Mouse (Mus musculus) central nervous system, embryonic 18 days (tissue): ENCODE results near the gene Cfap99. TPM values are rescaled to one million over a fixed set of nuclear protein-coding genes. Genes with fewer than 3 reads are reported as not detected.

Experiments used
- polyA plus RNA-seq: library from polyadenylated mRNA; depleted of rRNA; stranded (reverse); fragments of >200 nt; gene quantifications from 2 replicates; pipeline ENCODE4 v1.2.3, GENCODE M21; 2012; rRNA removed

The Cfap99 gene
- polyA plus RNA-seq, result 0.14 and 0.21 TPM in 2 replicates

DNA sequence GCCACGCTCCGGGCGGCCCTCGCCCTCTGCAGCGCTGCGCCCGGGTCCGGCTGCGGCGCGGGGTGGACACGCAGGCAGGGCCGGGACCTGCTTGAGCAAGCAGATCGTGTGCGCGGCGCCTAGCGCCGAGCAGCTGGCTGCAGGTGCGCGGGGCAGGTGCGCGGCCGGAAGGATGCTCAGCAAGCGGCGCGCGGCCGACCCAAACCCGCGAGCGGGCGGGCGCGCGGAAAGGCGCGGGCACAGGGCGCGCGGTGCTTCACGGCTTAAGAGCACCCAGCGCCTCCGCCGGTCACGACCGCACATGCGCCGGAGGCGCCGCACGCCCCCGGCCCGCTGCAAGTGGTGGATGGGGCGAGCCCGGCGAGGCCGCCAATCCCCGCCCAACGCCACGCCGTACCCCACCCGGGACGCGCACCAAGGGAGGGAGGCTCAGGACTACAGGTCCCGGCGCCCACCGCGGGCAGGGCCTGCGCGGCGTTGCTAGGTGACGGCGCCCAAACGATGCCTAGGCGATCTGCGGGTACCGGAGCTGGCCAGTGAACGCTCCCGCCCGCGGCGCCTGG lies at the start of gene Cfap99, which contains the start of gene Zfyve28:
Gene Cfap99 (plus strand): TSS at position 447 of the 563 bp plus-strand sequence.
Gene Zfyve28 (minus strand): TSS at position 296 of the 563 bp plus-strand sequence.

DNA sequence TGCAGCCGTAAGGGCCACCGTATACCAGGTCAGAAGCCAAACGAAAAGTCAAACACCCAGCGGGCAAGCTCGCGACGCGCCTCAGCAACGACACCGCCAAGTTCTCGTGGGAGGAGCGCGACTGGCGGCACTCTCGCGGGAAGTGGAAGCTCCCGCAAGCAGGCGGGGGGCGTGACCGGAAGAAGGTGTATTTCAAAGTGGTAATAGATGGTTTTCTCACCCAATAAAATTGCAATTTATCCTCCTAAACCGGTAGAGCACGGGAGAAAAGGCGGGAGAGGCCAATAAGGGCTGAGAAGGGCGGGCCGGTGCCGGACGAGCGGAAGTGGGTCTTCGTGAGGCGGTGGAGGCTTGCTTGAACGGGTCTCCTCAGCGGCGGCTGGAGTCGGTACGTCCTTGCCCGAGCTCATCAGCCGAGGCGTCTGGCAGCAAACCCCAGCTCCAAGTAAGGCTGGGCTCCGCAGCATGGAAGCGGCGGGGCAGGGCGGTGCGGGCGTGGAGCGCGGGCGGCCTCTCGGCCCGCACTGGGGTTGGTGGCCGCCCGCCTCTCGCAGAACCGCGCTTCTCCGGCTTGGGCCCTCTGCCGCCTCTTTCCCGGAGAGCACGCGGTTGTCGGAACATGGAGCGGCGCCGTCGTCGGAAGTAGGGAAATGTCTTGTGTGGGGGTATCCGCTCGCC lies 47.8 kb downstream of the Cfap99 start, which contains the start of gene Rnf4:
Gene Rnf4 (plus strand): TSS at position 193 of the 678 bp plus-strand sequence.

DNA sequence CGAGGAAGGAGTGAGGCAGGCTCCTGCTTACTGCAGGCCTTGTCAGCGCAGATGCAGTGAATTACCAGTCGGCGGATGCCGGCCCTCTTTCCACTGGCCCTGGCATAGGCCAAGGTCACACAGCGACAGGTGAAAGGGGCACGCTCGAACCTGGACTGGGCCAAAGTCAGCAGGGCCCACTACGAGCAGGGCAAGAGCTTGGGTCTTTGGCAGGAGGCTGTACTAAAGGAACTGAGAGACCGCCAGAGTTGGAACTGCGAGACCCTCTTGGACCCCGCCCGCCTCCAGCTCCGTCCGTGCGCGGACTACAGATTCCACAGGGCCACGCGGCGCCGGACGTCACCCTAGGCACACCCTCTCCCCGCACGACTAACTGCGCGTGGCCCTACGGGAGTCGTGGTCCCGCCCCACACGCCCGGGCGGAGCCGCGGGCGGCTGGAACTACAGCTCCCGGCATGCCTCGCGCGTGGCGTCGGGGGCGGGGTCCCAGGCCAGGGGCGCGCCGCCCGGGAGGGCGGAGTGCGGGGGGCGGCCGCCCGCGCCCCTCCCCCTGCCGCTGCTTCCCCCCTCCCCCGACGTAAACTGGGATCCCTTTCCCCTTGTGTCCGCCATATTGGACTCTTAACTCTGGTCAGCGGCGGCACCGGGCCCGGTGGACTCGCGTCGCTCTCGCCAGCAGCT lies 81.1 kb downstream of the Cfap99 start, which contains the start of gene Fam193a:
Gene Fam193a (plus strand): TSS at position 593 of the 681 bp plus-strand sequence.

Other genes with a start within 250 kb of the Cfap99 start
- gene Poln, start 119.2 kb upstream of the Cfap99 start, polyA plus RNA-seq, result 0.44 and 0.71 TPM in 2 replicates
- 5.7 and 6.1 TPM in 2 replicates for gene Haus3, start 119.1 kb upstream of the Cfap99 start, polyA plus RNA-seq
- gene Mxd4, start 100.9 kb upstream of the Cfap99 start, polyA plus RNA-seq, result 81.3 and 85.4 TPM in 2 replicates
- 9.0 and 9.5 TPM in 2 replicates for gene Zfyve28, start 151 bp upstream of the Cfap99 start, polyA plus RNA-seq
- gene Rnf4, start 47.7 kb downstream of the Cfap99 start, polyA plus RNA-seq, result 108 TPM in 2 replicates
- 47.5 and 52.2 TPM in 2 replicates for gene Fam193a, start 81.3 kb downstream of the Cfap99 start, polyA plus RNA-seq
- gene Tnip2, start 225.4 kb downstream of the Cfap99 start, polyA plus RNA-seq, result 13.6 and 13.7 TPM in 2 replicates
- gene Sh3bp2, start 237.2 kb downstream of the Cfap99 start, polyA plus RNA-seq, result 32.1 and 37.2 TPM in 2 replicates